In the genomic region with DNA sequence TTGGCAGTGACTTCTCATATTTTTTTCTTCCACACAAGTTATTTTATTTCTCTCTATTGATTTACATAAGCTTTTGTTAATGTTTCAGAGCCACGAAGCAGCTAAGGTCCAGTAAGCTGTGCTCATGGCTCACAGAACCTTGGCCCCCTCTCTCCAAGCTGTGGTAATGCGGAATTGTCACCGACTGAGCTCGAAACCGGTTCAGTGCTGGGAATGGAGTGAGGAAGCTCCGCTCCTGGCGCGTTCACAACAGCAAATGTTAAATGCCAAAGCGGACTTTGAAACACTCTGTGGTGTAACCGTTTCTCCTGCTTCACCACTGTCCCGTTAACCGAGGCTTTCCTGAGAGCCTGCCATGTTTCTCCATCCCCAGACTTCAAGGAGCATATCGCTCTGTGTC, we compare ENCODE assay signal across 9 mouse cellular contexts. TPM values are rescaled to one million over a fixed set of nuclear protein-coding genes. Genes with fewer than 3 reads are reported as not detected.
A peak's percentile ranks its signal among the peaks of the same experiment; 100 is the strongest.
DNase-seq lines count a peak whose midpoint lies in the region; ATAC-seq and TF ChIP-seq lines count a peak whose summit lies in the region.
"Had no signal": no experiment of that assay in that cellular context is flagged by ENCODE, and none has a peak within 500 bp of the region (broad histone marks: within the 10 kb centered on the region; RNA-seq: fewer than 3 reads in every experiment).

No protein-coding gene starts in this region.

- peak overlapping the region; percentile 52 for H3K27ac ChIP-seq in forebrain, embryonic 14.5 days (ENCODE audit: low read depth, low read length)
- H3K27ac ChIP-seq in forebrain, embryonic 10.5 days, result no peak overlapping the region
- no peak overlapping the region for H3K27ac ChIP-seq in lung, postnatal 0 days (ENCODE audit: low read length)
- H3K27ac ChIP-seq in kidney, adult 2 months (ENCODE audit: insufficient read depth, low read depth, low read length), result no peak overlapping the region
- H3K27ac ChIP-seq: liver, embryonic 15.5 days had no signal

- no peaks in the 10 kb centered on the region for H3K27me3 ChIP-seq in forebrain, embryonic 14.5 days (replicated peaks; ENCODE audit: control insufficient read depth, insufficient read depth, low read length)
- H3K27me3 ChIP-seq in forebrain, embryonic 10.5 days (ENCODE audit: poor library complexity, severe bottlenecking), result no peaks in the 10 kb centered on the region
- no peaks in the 10 kb centered on the region for H3K27me3 ChIP-seq in lung, postnatal 0 days (replicated peaks; ENCODE audit: insufficient read depth, low read length)
- H3K27me3 ChIP-seq in kidney, adult 2 months (replicated peaks; ENCODE audit: control insufficient read depth, insufficient read depth, low read length), result no peaks in the 10 kb centered on the region

- no peak for ATAC-seq in forebrain, embryonic 14.5 days
- ATAC-seq in lung, postnatal 0 days, result no peak

- DNase-seq in forebrain, embryonic 14.5 days (ENCODE audit: low spot score), result peak; percentile 9
- no peak for DNase-seq in forebrain, embryonic 10.5 days (ENCODE audit: extremely low spot score, low spot score)
- no peak for DNase-seq in lung, postnatal 0 days (ENCODE audit: low spot score)
- DNase-seq in lung, postnatal 25 days (ENCODE audit: low spot score), result no peak
- DNase-seq in kidney, adult 2 months, result peak; percentile 51
- DNase-seq in retina, postnatal 7 days (ENCODE audit: low read depth, low spot score), result peak; percentile 4
- no peak for DNase-seq in adipocyte (ENCODE audit: low spot score)
- DNase-seq in adrenal gland, postnatal 4 days (ENCODE audit: low spot score in 2 of 2), result no peak

- no peak for TF ChIP-seq EP300 in lung, postnatal 0 days (IDR thresholded peaks at IDR 0.05)

- WGBS in forebrain, embryonic 14.5 days, result 83% methylated on average over 13 of the region's 13 CpGs
- 87% methylated on average over 13 of the region's 13 CpGs for WGBS in forebrain, embryonic 10.5 days
- 63% methylated on average over 13 of the region's 13 CpGs for WGBS in lung, postnatal 0 days
- 55% methylated on average over 13 of the region's 13 CpGs for WGBS in kidney, adult 2 months

- no peak overlapping the region for H3K4me3 ChIP-seq in forebrain, embryonic 14.5 days (ENCODE audit: low read depth, low read length)
- H3K4me3 ChIP-seq in forebrain, embryonic 10.5 days, result no peak overlapping the region
- no peak overlapping the region for H3K4me3 ChIP-seq in lung, postnatal 0 days (ENCODE audit: low read depth, low read length)
- H3K4me3 ChIP-seq in kidney, adult 2 months (ENCODE audit: insufficient read depth, low read depth, low read length), result no peak overlapping the region
- H3K4me3 ChIP-seq: liver, embryonic 15.5 days had no signal

- H3K4me2 ChIP-seq in forebrain, embryonic 14.5 days (ENCODE audit: low read length), result no peak overlapping the region
- no peak overlapping the region for H3K4me2 ChIP-seq in lung, postnatal 0 days (replicated peaks; ENCODE audit: low read depth, low read length)
- H3K4me2 ChIP-seq: liver, embryonic 15.5 days had no signal

- H3K4me1 ChIP-seq in forebrain, embryonic 14.5 days (ENCODE audit: control insufficient read depth, insufficient read depth, low read length), result no peaks in the 10 kb centered on the region
- H3K4me1 ChIP-seq in forebrain, embryonic 10.5 days, result 0 out of 2 replicates have a peak, but pooled peaks cover 3% of the 10 kb centered on the region
- H3K4me1 ChIP-seq in lung, postnatal 0 days (ENCODE audit: insufficient read depth, low read depth, low read length), result no peaks in the 10 kb centered on the region
- H3K4me1 ChIP-seq in kidney, adult 2 months (ENCODE audit: control insufficient read depth, insufficient read depth, low read length), result no peaks in the 10 kb centered on the region
- H3K4me1 ChIP-seq: liver, embryonic 15.5 days had no signal

- no peak overlapping the region for H3K9ac ChIP-seq in forebrain, embryonic 14.5 days (ENCODE audit: low read length)
- H3K9ac ChIP-seq in lung, postnatal 0 days (replicated peaks; ENCODE audit: low read depth), result no peak overlapping the region
- H3K9ac ChIP-seq: liver, embryonic 15.5 days had no signal

- no peaks in the 10 kb centered on the region for H3K9me3 ChIP-seq in forebrain, embryonic 14.5 days (replicated peaks; ENCODE audit: control insufficient read depth, low read length)
- H3K9me3 ChIP-seq in forebrain, embryonic 10.5 days, result no peaks in the 10 kb centered on the region
- H3K9me3 ChIP-seq in lung, postnatal 0 days (ENCODE audit: low read length), result no peaks in the 10 kb centered on the region
- H3K9me3 ChIP-seq: liver, embryonic 15.5 days had no signal

- no peaks in the 10 kb centered on the region for H3K36me3 ChIP-seq in forebrain, embryonic 14.5 days (ENCODE audit: control insufficient read depth, insufficient read depth, low read length)
- no peaks in the 10 kb centered on the region for H3K36me3 ChIP-seq in forebrain, embryonic 10.5 days (replicated peaks)
- H3K36me3 ChIP-seq in lung, postnatal 0 days (ENCODE audit: insufficient read depth, low read length), result no peaks in the 10 kb centered on the region
- H3K36me3 ChIP-seq in kidney, adult 2 months (ENCODE audit: control insufficient read depth, insufficient read depth, low read length), result no peaks in the 10 kb centered on the region
- H3K36me3 ChIP-seq: liver, embryonic 15.5 days had no signal

- no peak for TF ChIP-seq POLR2A in kidney, adult 2 months (IDR thresholded peaks at IDR 0.05; ENCODE audit: low read depth, low read length)

- TF ChIP-seq CTCF in lung, postnatal 0 days (IDR thresholded peaks at IDR 0.05), result peak; percentile 28; the same call in 1 of the 2 replicates
- TF ChIP-seq CTCF in kidney, adult 2 months (conservative IDR thresholded peaks at IDR 0.05; ENCODE audit: insufficient read depth, insufficient read length, low read depth, low read length), result no peak

RNA-seq across cellular contexts. Expression of gene Psma6, which starts 39.4 kb away (rescaled TPM):
- 482 and 544 TPM in 2 replicates for polyA plus RNA-seq in forebrain, embryonic 14.5 days (2014; fragmentation: Nextera tagmentation; extraction: Ambion mirVana)
- 501 and 503 TPM in 2 replicates for polyA plus RNA-seq in forebrain, embryonic 10.5 days (2016; fragmentation: Nextera tagmentation; extraction: Ambion mirVana)
- polyA plus RNA-seq in lung, postnatal 0 days (2015; fragmentation: Nextera tagmentation; extraction: Ambion mirVana), result 281 and 292 TPM in 2 replicates
- 48.5 and 80.2 TPM in 2 replicates for polyA plus RNA-seq in kidney, adult 2 months (2012; rRNA removed)
- total RNA-seq in adrenal gland, postnatal 4 days (2021), result 100 to 1,000 TPM; 234 to 258 TPM

RNA-seq across cellular contexts. Expression of gene Ppp2r3c, which starts 41.8 kb away (rescaled TPM):
- 24.0 and 26.5 TPM in 2 replicates for polyA plus RNA-seq in forebrain, embryonic 14.5 days (2014; fragmentation: Nextera tagmentation; extraction: Ambion mirVana)
- polyA plus RNA-seq in forebrain, embryonic 10.5 days (2016; fragmentation: Nextera tagmentation; extraction: Ambion mirVana), result 23.1 and 23.2 TPM in 2 replicates
- polyA plus RNA-seq in lung, postnatal 0 days (2015; fragmentation: Nextera tagmentation; extraction: Ambion mirVana), result 7.6 and 8.2 TPM in 2 replicates
- polyA plus RNA-seq in kidney, adult 2 months (2012; rRNA removed), result 1.9 and 3.0 TPM in 2 replicates
- 10 to 100 TPM; 16.6 to 17.6 TPM for total RNA-seq in adrenal gland, postnatal 4 days (2021)

RNA-seq across cellular contexts. Expression of gene 1110008L16Rik, which starts 45.2 kb away (rescaled TPM):
- 12.1 and 13.9 TPM in 2 replicates for polyA plus RNA-seq in forebrain, embryonic 14.5 days (2014; fragmentation: Nextera tagmentation; extraction: Ambion mirVana)
- polyA plus RNA-seq in forebrain, embryonic 10.5 days (2016; fragmentation: Nextera tagmentation; extraction: Ambion mirVana), result 19.0 and 19.4 TPM in 2 replicates
- 8.1 and 9.2 TPM in 2 replicates for polyA plus RNA-seq in lung, postnatal 0 days (2015; fragmentation: Nextera tagmentation; extraction: Ambion mirVana)
- polyA plus RNA-seq in kidney, adult 2 months (2012; rRNA removed), result 12.5 and 13.2 TPM in 2 replicates
- total RNA-seq in adrenal gland, postnatal 4 days (2021), result 10 to 100 TPM; 19.9 to 21.8 TPM

Comparison
In these comparisons a context has a peak if more than half of its experiments do, and no peak if none do; other contexts are left out.
1. DNase-seq: peak in forebrain, embryonic 14.5 days (single experiment), kidney, adult 2 months (single experiment) and retina, postnatal 7 days (single experiment); none in forebrain, embryonic 10.5 days (single experiment), lung, postnatal 0 days (single experiment), lung, postnatal 25 days (single experiment), adipocyte (single experiment) and adrenal gland, postnatal 4 days (0 of 2).